Mouse (Mus musculus) 3T3-L1 (cell line): ENCODE measurements at regions not wholly inside any gene's neighbourhood (a gene's known extent, or its start where the extent isn't known, plus 50 kb on each side); places are given as distances from the start of the nearest gene placed in this dataset.
"Not testable (repeated sequence)": the region's sequence is repeated elsewhere in the genome, so short reads cannot be mapped to it uniquely, and the experiment has no call there.

Experiments
- DNase-seq: peaks from one replicate; pipeline ENCODE4 v3.0.0-alpha.2; 2015; ENCODE audit warnings: low read depth, low spot score

DNA sequence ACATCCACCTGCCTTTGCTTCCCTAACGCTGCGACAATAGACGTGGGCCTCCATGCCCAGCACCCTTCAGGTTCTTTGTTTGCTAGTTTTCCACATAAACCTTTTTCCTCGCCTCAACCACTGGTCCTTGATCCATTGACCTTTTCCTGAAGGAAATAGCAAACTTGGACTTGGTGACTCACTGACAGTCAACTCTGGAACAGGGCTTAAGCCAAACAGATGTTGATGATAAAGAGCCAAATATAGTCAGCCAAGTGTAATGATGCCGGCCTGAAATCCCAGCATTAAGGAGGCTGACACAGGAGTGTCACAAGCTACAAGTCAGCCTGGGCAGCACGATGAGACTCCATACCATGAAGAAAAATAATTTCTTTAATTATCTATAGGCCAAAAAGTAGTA is 62.9 kb upstream of the Thoc2 start:
- peak; percentile 80 for DNase-seq

GRCm38 (mm10) chrX:41995750-41996149 is 63.7 kb upstream of the Xiap start:
- no peak for DNase-seq

GRCm38 (mm10) chrX:42000622-42001171 is 58.8 kb upstream of the Xiap start:
- DNase-seq, result not testable (repeated sequence)

DNA sequence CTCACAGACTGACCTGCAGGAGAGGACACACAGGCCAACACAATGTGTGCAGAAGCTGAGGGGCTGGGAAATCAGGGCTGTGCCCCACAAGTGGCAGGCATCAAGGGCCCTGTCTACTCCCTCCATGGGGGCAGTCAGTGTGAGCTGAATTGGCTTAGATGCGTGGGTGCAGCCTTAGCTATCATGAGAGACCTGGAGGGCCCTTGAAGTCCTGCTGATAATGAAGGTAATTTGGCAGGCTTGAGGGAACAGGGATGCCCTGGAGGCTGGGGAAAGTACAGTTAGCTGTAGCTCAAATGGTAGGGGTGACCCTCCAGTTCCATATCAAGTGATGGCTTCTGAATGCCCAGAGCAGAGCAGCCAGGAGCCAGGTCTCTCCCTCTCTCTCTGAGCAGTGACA is 53.9 kb upstream of the Xiap start:
- DNase-seq, result not testable (repeated sequence)

GRCm38 (mm10) chrX:42006573-42007226 is 52.8 kb upstream of the Xiap start:
- DNase-seq, result not testable (repeated sequence)
